Mouse (Mus musculus): ENCODE results near the gene Ltbp2. TPM values are rescaled to one million over a fixed set of nuclear protein-coding genes. Genes with fewer than 3 reads are reported as not detected.

The Ltbp2 gene
- 1 to 10 TPM; 5.6 to 6.1 TPM for total RNA-seq (2021)

GRCm38 (mm10) chr12:84876481-84877121 is at the start of gene Ltbp2:
Gene Ltbp2 (minus strand): TSS chr12:84876532.
- DNase-seq, result peak; percentile 81 to 87
- intact Hi-C loops (cut with DNase I), result loop anchor here (5.0 kb wide), 2 partner anchors 89 to 96 kb away; partner anchors contain the start of genes Arel1 and Fcf1

GRCm38 (mm10) chr12:84924324-84924723 is 48.0 kb upstream of the Ltbp2 start:
- intact Hi-C loops (cut with DNase I), result no loop called here
- DNase-seq, result no peak

- DNase-seq, result no peak
- intact Hi-C loops (cut with DNase I), result no loop called here
Observed at GRCm38 (mm10) chr12:84921881-84922419, 45.6 kb upstream of the Ltbp2 start.

- intact Hi-C loops (cut with DNase I), result no loop called here
- no peak for DNase-seq
Observed at GRCm38 (mm10) chr12:84918809-84919208, 42.5 kb upstream of the Ltbp2 start.

- DNase-seq, result no peak
- intact Hi-C loops (cut with DNase I), result no loop called here
Observed at GRCm38 (mm10) chr12:84917799-84918198, 41.5 kb upstream of the Ltbp2 start.

- intact Hi-C loops (cut with DNase I), result no loop called here
- DNase-seq, result no peak
Observed at GRCm38 (mm10) chr12:84914959-84915358, 38.6 kb upstream of the Ltbp2 start.

GRCm38 (mm10) chr12:84912652-84913104 is 36.3 kb upstream of the Ltbp2 start:
- intact Hi-C loops (cut with DNase I), result no loop called here
- no peak for DNase-seq

GRCm38 (mm10) chr12:84911640-84912039 is 35.3 kb upstream of the Ltbp2 start:
- intact Hi-C loops (cut with DNase I), result no loop called here
- DNase-seq, result no peak

GRCm38 (mm10) chr12:84910066-84910465 is 33.7 kb upstream of the Ltbp2 start:
- DNase-seq, result no peak
- intact Hi-C loops (cut with DNase I), result no loop called here

- intact Hi-C loops (cut with DNase I), result no loop called here
- peak; percentile 81 to 82 for DNase-seq
Observed at GRCm38 (mm10) chr12:84907627-84908480, 31.5 kb upstream of the Ltbp2 start.

- intact Hi-C loops (cut with DNase I), result no loop called here
- DNase-seq, result peak; percentile 39 to 49
Observed at GRCm38 (mm10) chr12:84907024-84907626, 30.8 kb upstream of the Ltbp2 start.

- intact Hi-C loops (cut with DNase I), result no loop called here
Observed at GRCm38 (mm10) chr12:84904399-84904798, 28.1 kb upstream of the Ltbp2 start.

GRCm38 (mm10) chr12:84900317-84900716 is 24.0 kb upstream of the Ltbp2 start:
- intact Hi-C loops (cut with DNase I), result no loop called here
- DNase-seq, result no peak

More at GRCm38 (mm10) chr12:84904399-84904798, 28.1 kb upstream of the Ltbp2 start:
- no peak for DNase-seq

GRCm38 (mm10) chr12:84897322-84897721 is 21.0 kb upstream of the Ltbp2 start:
- DNase-seq, result no peak
- intact Hi-C loops (cut with DNase I), result no loop called here

GRCm38 (mm10) chr12:84896235-84896634 is 19.9 kb upstream of the Ltbp2 start:
- peak in 1 of 2 experiments; percentile 26 for DNase-seq
- intact Hi-C loops (cut with DNase I), result no loop called here

GRCm38 (mm10) chr12:84893648-84894628 is 17.6 kb upstream of the Ltbp2 start:
- DNase-seq, result peak; percentile 48 to 57
- intact Hi-C loops (cut with DNase I), result no loop called here

- intact Hi-C loops (cut with DNase I), result no loop called here
Observed at GRCm38 (mm10) chr12:84890289-84890688, 14.0 kb upstream of the Ltbp2 start.

GRCm38 (mm10) chr12:84885107-84885876 is 9.0 kb upstream of the Ltbp2 start:
- intact Hi-C loops (cut with DNase I), result no loop called here

More at GRCm38 (mm10) chr12:84890289-84890688, 14.0 kb upstream of the Ltbp2 start:
- no peak for DNase-seq

More at GRCm38 (mm10) chr12:84885107-84885876, 9.0 kb upstream of the Ltbp2 start:
- peak; percentile 68 to 71 for DNase-seq

All from heart, postnatal 10 days (tissue).